Mouse (Mus musculus) myocyte (in vitro differentiated cells): ENCODE results near the gene Rps17. TPM values are rescaled to one million over a fixed set of nuclear protein-coding genes. Genes with fewer than 3 reads are reported as not detected.
A peak's percentile ranks its signal among the peaks of the same experiment; 100 is the strongest.

Experiments used
- H3K27me3 ChIP-seq: one replicate; pipeline ENCODE4 v1.6.1; 2011; ENCODE audit not compliant: control insufficient read depth, insufficient read depth, insufficient read length
- H3K36me3 ChIP-seq: one replicate; pipeline ENCODE4 v1.6.1; 2011; ENCODE audit not compliant: control insufficient read depth, insufficient read depth
- H3K4me2 ChIP-seq: one replicate; pipeline ENCODE4 v1.6.1; 2011; ENCODE audit warnings: low read depth, control low read depth
- H3K4me3 ChIP-seq: one replicate; pipeline ENCODE4 v1.5.1; 2011; ENCODE audit warnings: mild to moderate bottlenecking, control low read depth, moderate library complexity
- H3K79me2 ChIP-seq: one replicate; pipeline ENCODE4 v1.6.1; 2011; ENCODE audit not compliant: control insufficient read depth, insufficient read depth
- H3ac ChIP-seq: one replicate; pipeline ENCODE4 v1.6.1; 2011; ENCODE audit not compliant: control insufficient read depth, insufficient read length
- CEBPB ChIP-seq: IDR thresholded peaks from 2 replicates; pipeline ENCODE4 v1.6.1; 2011; ENCODE audit warnings: mild to moderate bottlenecking, moderate library complexity; ENCODE audit not compliant: poor library complexity, insufficient read depth, severe bottlenecking
- E2F4 ChIP-seq: IDR thresholded peaks from one replicate; pipeline ENCODE4 v1.6.1; 2011; ENCODE audit warnings: mild to moderate bottlenecking, control low read depth, moderate library complexity; ENCODE audit not compliant: insufficient read depth
- MAX ChIP-seq: IDR thresholded peaks from one replicate; pipeline ENCODE4 v1.6.1; 2011; ENCODE audit warnings: low read depth, mild to moderate bottlenecking, control low read depth
- MYOD1 ChIP-seq, 3 experiments: IDR thresholded peaks; one replicate each; pipeline ENCODE4 v1.6.1; 2011; ENCODE audit warnings: control low read depth in 2 of 3, low read depth in 2 of 3, mild to moderate bottlenecking in 2 of 3, moderate library complexity in 1 of 3; ENCODE audit not compliant: insufficient read length in 2 of 3, control insufficient read depth in 1 of 3
- MYOG ChIP-seq, 3 experiments: IDR thresholded peaks; one replicate each; pipeline ENCODE4 v1.6.1; 2011; ENCODE audit warnings: control low read depth in 2 of 3, low read depth in 2 of 3, mild to moderate bottlenecking in 2 of 3; ENCODE audit not compliant: insufficient read length in 2 of 3, control insufficient read depth in 1 of 3, insufficient read depth in 1 of 3
- POLR2A ChIP-seq: IDR thresholded peaks from one replicate; pipeline ENCODE4 v1.6.1; 2011; ENCODE audit warnings: low read depth, mild to moderate bottlenecking, control low read depth, moderate library complexity; ENCODE audit not compliant: insufficient read length
- POLR2AphosphoS2 ChIP-seq: IDR thresholded peaks from one replicate; pipeline ENCODE4 v1.6.1; 2011; ENCODE audit warnings: low read depth, control low read depth; ENCODE audit not compliant: insufficient read length
- REST ChIP-seq: IDR thresholded peaks from one replicate; pipeline ENCODE4 v1.6.1; 2011; ENCODE audit warnings: mild to moderate bottlenecking, control low read depth, moderate library complexity; ENCODE audit not compliant: insufficient read depth, insufficient read length
- SRF ChIP-seq: IDR thresholded peaks from one replicate; pipeline ENCODE4 v1.6.1; 2011; ENCODE audit warnings: low read depth; ENCODE audit not compliant: control insufficient read depth, insufficient read length
- TCF12 ChIP-seq: IDR thresholded peaks from one replicate; pipeline ENCODE4 v1.6.1; 2011; ENCODE audit warnings: mild to moderate bottlenecking, control low read depth; ENCODE audit not compliant: poor library complexity, insufficient read depth, severe bottlenecking
- TCF3 ChIP-seq: IDR thresholded peaks from one replicate; pipeline ENCODE4 v1.6.1; 2011; ENCODE audit warnings: low read depth, control low read depth; ENCODE audit not compliant: insufficient read length
- USF1 ChIP-seq: IDR thresholded peaks from one replicate; pipeline ENCODE4 v1.6.1; 2011; ENCODE audit warnings: low read depth, mild to moderate bottlenecking, control low read depth, moderate library complexity
- polyA plus RNA-seq: library from polyadenylated mRNA; unstranded; fragments of >200 nt; fragmentation: generic; extraction: Trizol; gene quantifications from one replicate; pipeline ENCODE4 v1.2.1, GENCODE M21; 2012; ENCODE audit warnings: missing spikeins

Gene Rps17
- polyA plus RNA-seq, 1 experiment, result 2,418 TPM

GRCm38 (mm10) chr7:81341563-81341962, 3.5 kb downstream of the Rps17 start:
- no peak for TF ChIP-seq USF1
- TF ChIP-seq POLR2AphosphoS2, result peak; percentile 56
- no peaks in the 10 kb centered on the region for H3K27me3 ChIP-seq
- peak overlapping the region; percentile 100 for H3K4me2 ChIP-seq
- H3K36me3 ChIP-seq, result peaks cover 49% of the 10 kb centered on the region
- H3K4me3 ChIP-seq, result no peak overlapping the region
- H3K79me2 ChIP-seq, result peaks cover 50% of the 10 kb centered on the region
- H3ac ChIP-seq, result no peak overlapping the region

GRCm38 (mm10) chr7:81339783-81340182, 5.3 kb downstream of the Rps17 start:
- H3K79me2 ChIP-seq, result peaks cover 48% of the 10 kb centered on the region
- no peak overlapping the region for H3K4me2 ChIP-seq
- no peaks in the 10 kb centered on the region for H3K27me3 ChIP-seq
- H3K36me3 ChIP-seq, result peaks cover 49% of the 10 kb centered on the region
- TF ChIP-seq POLR2AphosphoS2, result peak; percentile 74
- peak; percentile 31 for TF ChIP-seq POLR2A
- TF ChIP-seq TCF12, result no peak
- H3ac ChIP-seq, result no peak overlapping the region
- H3K4me3 ChIP-seq, result no peak overlapping the region

- Histone ChIP-seq H3ac (no peak overlapping the region), H3K4me3 (no peak overlapping the region), H3K27me3 (no peaks in the 10 kb centered on the region), H3K36me3 (peaks cover 53% of the 10 kb centered on the region), H3K79me2 (peaks cover 35% of the 10 kb centered on the region), H3K4me2 (no peak overlapping the region)
- TF ChIP-seq POLR2A (no peak), SRF (no peak), REST (no peak), MAX (no peak), USF1 (no peak), E2F4 (no peak), TCF3 (no peak), CEBPB (no peak), MYOD1 (IDR thresholded peaks at IDR 0.05; ENCODE audit: control insufficient read depth in 1 of 3, insufficient read length in 2 of 3, low read depth in 2 of 3) (no peak)
Observed at GRCm38 (mm10) chr7:81338522-81338873, 6.6 kb downstream of the Rps17 start.

GRCm38 (mm10) chr7:81337785-81338521, 7.1 kb downstream of the Rps17 start:
- H3ac ChIP-seq, result no peak overlapping the region

GRCm38 (mm10) chr7:81336432-81336786, 8.6 kb downstream of the Rps17 start:
- no peak overlapping the region for H3K4me3 ChIP-seq
- TF ChIP-seq USF1 (no peak), POLR2AphosphoS2 (no peak), TCF12 (no peak), MAX (no peak), CEBPB (no peak), SRF (no peak)
- peaks cover 17% of the 10 kb centered on the region for H3K79me2 ChIP-seq
- H3ac ChIP-seq, result no peak overlapping the region
- H3K4me2 ChIP-seq, result no peak overlapping the region
- H3K36me3 ChIP-seq, result peaks cover 37% of the 10 kb centered on the region
- no peaks in the 10 kb centered on the region for H3K27me3 ChIP-seq

More at GRCm38 (mm10) chr7:81337785-81338521, 7.1 kb downstream of the Rps17 start:
- Histone ChIP-seq H3K36me3 (peaks cover 51% of the 10 kb centered on the region), H3K4me2 (no peak overlapping the region), H3K79me2 (peaks cover 30% of the 10 kb centered on the region), H3K27me3 (no peaks in the 10 kb centered on the region), H3K4me3 (no peak overlapping the region)
- TF ChIP-seq POLR2A (peak; percentile 38), POLR2AphosphoS2 (peak; percentile 79), USF1 (no peak), MYOD1 (IDR thresholded peaks at IDR 0.05; ENCODE audit: control insufficient read depth in 1 of 3, insufficient read length in 2 of 3, low read depth in 2 of 3) (no peak)

- Histone ChIP-seq H3K36me3 (peaks cover 31% of the 10 kb centered on the region), H3K4me3 (no peak overlapping the region), H3K4me2 (no peak overlapping the region), H3K79me2 (peaks cover 15% of the 10 kb centered on the region), H3K27me3 (no peaks in the 10 kb centered on the region), H3ac (no peak overlapping the region)
- TF ChIP-seq SRF (no peak), POLR2A (peak; percentile 32), MYOD1 (IDR thresholded peaks at IDR 0.05; ENCODE audit: control insufficient read depth in 1 of 3, insufficient read length in 2 of 3, low read depth in 2 of 3) (peak in 2 of 3 experiments; percentile 76 to 81), E2F4 (no peak), REST (no peak), CEBPB (no peak), TCF3 (no peak), MYOG (IDR thresholded peaks at IDR 0.05; ENCODE audit: control insufficient read depth in 1 of 3, insufficient read depth in 1 of 3, insufficient read length in 2 of 3, low read depth in 2 of 3) (peak; percentile 14 to 88 (median 24)), POLR2AphosphoS2 (no peak), TCF12 (no peak), MAX (no peak), USF1 (no peak)
Observed at GRCm38 (mm10) chr7:81335705-81336431, 9.2 kb downstream of the Rps17 start.
